Mouse (Mus musculus) heart, postnatal 14 days (tissue): ENCODE data around the gene Gpr137c. TPM values are rescaled to one million over a fixed set of nuclear protein-coding genes. Genes with fewer than 3 reads are reported as not detected.

Experiments used
- DNase-seq, 2 experiments: peaks; one replicate each; pipeline ENCODE4 v3.0.0; 2021 to 2022
- intact Hi-C: fragments of 180-260 bp; cut with DNase I; formaldehyde crosslinking; loops from one replicate; pipeline ENCODE4 v1.15.1; 2025
- total RNA-seq, 2 experiments: library from RNA; stranded (reverse); gene quantifications; 2 replicates each; pipeline ENCODE4 v1.2.3; 2021

The Gpr137c gene
- total RNA-seq, 2 experiments from 2014 or later = 2.9 to 3.0 TPM

DNA sequence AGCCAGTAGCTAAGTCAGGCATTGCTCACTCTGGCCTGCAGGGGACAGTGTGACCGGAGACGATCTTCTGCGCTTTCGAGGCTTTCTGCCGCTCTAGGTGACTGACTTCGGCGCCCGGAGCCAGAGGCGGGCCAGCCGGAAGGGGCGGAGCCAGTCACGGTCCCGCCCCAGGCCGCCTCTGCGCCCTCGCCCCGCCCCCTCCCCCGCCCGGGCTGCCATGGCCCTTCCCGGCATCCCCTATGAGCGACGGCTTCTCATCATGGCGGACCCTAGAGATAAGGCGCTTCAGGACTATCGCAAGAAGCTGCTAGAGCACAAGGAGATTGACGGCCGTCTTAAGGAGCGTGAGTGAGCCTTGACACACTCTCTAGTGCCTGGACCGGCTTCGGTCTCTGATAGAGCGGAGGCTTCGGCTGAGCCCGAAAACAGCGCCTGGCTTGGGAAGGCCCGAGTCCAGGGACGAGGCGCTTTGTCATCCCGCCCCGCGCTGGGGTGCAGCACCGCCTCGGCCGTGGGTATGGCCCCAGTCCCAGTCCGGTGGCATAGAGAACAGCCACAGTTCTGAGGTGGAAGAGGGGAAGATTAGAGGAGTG, 110.2 kb downstream of the Gpr137c start, which contains the start of gene Psmc6:
Psmc6 (plus strand) TSS at position 200 of the 593 bp plus-strand sequence.
- peak; percentile 94 for DNase-seq
- intact Hi-C loops = no loop called here

Other genes starting within 250 kb of the Gpr137c start
- under 1 TPM; 0.32 to 0.48 TPM for gene Ptger2, start 231.5 kb upstream of the Gpr137c start, total RNA-seq
- 10 to 100 TPM; 11.7 to 12.5 TPM for gene Txndc16, start 611 bp downstream of the Gpr137c start, total RNA-seq
- 10 to 100 TPM; 23.2 to 24.7 TPM for gene Ero1l, start 99.1 kb downstream of the Gpr137c start, total RNA-seq
- 100 to 1,000 TPM in 1 of 2 experiments, 10 to 100 TPM in 1; 98.5 to 103 TPM for gene Psmc6, start 110.1 kb downstream of the Gpr137c start, total RNA-seq
- gene Styx, start 131.4 kb downstream of the Gpr137c start, total RNA-seq = 10 to 100 TPM; 32.1 to 34.9 TPM
- gene Gnpnat1, start 185.2 kb downstream of the Gpr137c start, total RNA-seq = 10 to 100 TPM; 10.2 to 11.9 TPM